Mouse (Mus musculus) MEL (cell line): ENCODE results near the gene Cbr4. TPM values are rescaled to one million over a fixed set of nuclear protein-coding genes. Genes with fewer than 3 reads are reported as not detected.

Source experiments
- DNase-seq: peaks from one replicate; pipeline ENCODE4 v3.0.0; 2011; ENCODE audit warnings: low read depth, low spot score
- H3K27ac ChIP-seq: 2 replicates; pipeline ENCODE4 v1.5.1; 2012; ENCODE audit warnings: low read depth, mild to moderate bottlenecking, control low read depth, low read length, moderate library complexity; ENCODE audit not compliant: control insufficient read depth
- H3K27me3 ChIP-seq, 2 experiments: fragments of 150-350 bp in 1 of 2; sonication (generic) in 1 of 2; 2 replicates each; pipeline ENCODE4 v1.6.1; 2012; ENCODE audit warnings: low read length in 2 of 2, mild to moderate bottlenecking in 2 of 2, improper control_type of control experiment in 1 of 2, moderate library complexity in 1 of 2; ENCODE audit not compliant: insufficient read depth in 2 of 2, control insufficient read depth in 1 of 2
- H3K36me3 ChIP-seq, 2 experiments: 2 replicates each; pipeline ENCODE4 v1.6.1; 2012 to 2014; ENCODE audit warnings: low read length in 2 of 2, improper control_type of control experiment in 1 of 2, inconsistent platforms in 1 of 2, mild to moderate bottlenecking in 1 of 2; ENCODE audit not compliant: insufficient read depth in 2 of 2, control insufficient read depth in 1 of 2
- H3K4me1 ChIP-seq, 2 experiments: fragments of 150-350 bp in 1 of 2; sonication (generic) in 1 of 2; 2 replicates each; pipeline ENCODE4 v1.6.1; 2012; ENCODE audit warnings: low read length in 2 of 2, improper control_type of control experiment in 1 of 2, mild to moderate bottlenecking in 1 of 2; ENCODE audit not compliant: insufficient read depth in 2 of 2, control insufficient read depth in 1 of 2
- H3K4me3 ChIP-seq, 2 experiments: fragments of 150-350 bp in 1 of 2; sonication (generic) in 1 of 2; 2 replicates each; pipeline ENCODE4 v1.5.1; 2012; ENCODE audit warnings: low read depth in 2 of 2, low read length in 2 of 2, mild to moderate bottlenecking in 2 of 2, moderate library complexity in 2 of 2, control low read depth in 1 of 2, improper control_type of control experiment in 1 of 2; ENCODE audit not compliant: control insufficient read depth in 1 of 2, insufficient read depth in 1 of 2
- H3K79me2 ChIP-seq: 2 replicates; pipeline ENCODE4 v1.6.1; 2012; ENCODE audit warnings: mild to moderate bottlenecking, low read length, moderate library complexity; ENCODE audit not compliant: control insufficient read depth, poor library complexity, insufficient read depth
- H3K9ac ChIP-seq: 2 replicates; pipeline ENCODE4 v1.6.1; 2012; ENCODE audit warnings: low read depth, mild to moderate bottlenecking, control low read depth, low read length, moderate library complexity; ENCODE audit not compliant: control insufficient read depth, poor library complexity, severe bottlenecking
- H3K9me3 ChIP-seq: fragments of 150-350 bp; sonication (generic); replicated peaks from 2 replicates; pipeline ENCODE4 v1.6.1; 2012; ENCODE audit warnings: mild to moderate bottlenecking, low read length, improper control_type of control experiment, moderate library complexity; ENCODE audit not compliant: insufficient read depth
- BHLHE40 ChIP-seq: IDR thresholded peaks from 2 replicates; pipeline ENCODE4 v1.6.1; 2012; ENCODE audit warnings: low read depth, mild to moderate bottlenecking, inconsistent platforms, low read length, improper control_type of control experiment, borderline replicate concordance
- CHD2 ChIP-seq: IDR thresholded peaks from 2 replicates; pipeline ENCODE4 v1.6.1; 2011; ENCODE audit warnings: low read length, improper control_type of control experiment
- CTCF ChIP-seq, 3 experiments: IDR thresholded peaks in 2 of 3; conservative IDR thresholded peaks in 1 of 3; 2 replicates each; pipeline ENCODE4 v1.5.1; 2011 to 2012; ENCODE audit warnings: low read length in 3 of 3, low read depth in 2 of 3, mild to moderate bottlenecking in 2 of 3, improper control_type of control experiment in 1 of 3, inconsistent platforms in 1 of 3, mixed read lengths in 1 of 3, moderate library complexity in 1 of 3; ENCODE audit not compliant: control insufficient read depth in 1 of 3, insufficient read depth in 1 of 3, poor library complexity in 1 of 3, severe bottlenecking in 1 of 3
- E2F4 ChIP-seq: IDR thresholded peaks from 2 replicates; pipeline ENCODE4 v1.6.1; 2011; ENCODE audit warnings: low read depth, low read length, improper control_type of control experiment, borderline replicate concordance
- KAT2A ChIP-seq: conservative IDR thresholded peaks from 2 replicates; pipeline ENCODE4 v1.6.1; 2012; ENCODE audit warnings: low read depth, low read length, improper control_type of control experiment, inconsistent platforms
- MAX ChIP-seq: IDR thresholded peaks from 2 replicates; pipeline ENCODE4 v1.6.1; 2011; ENCODE audit warnings: low read length, improper control_type of control experiment
- MEF2A ChIP-seq: IDR thresholded peaks from 2 replicates; pipeline ENCODE4 v1.6.1; 2014; ENCODE audit warnings: low read depth, mild to moderate bottlenecking, inconsistent platforms, low read length, improper control_type of control experiment; ENCODE audit not compliant: poor library complexity, insufficient replicate concordance, severe bottlenecking; ENCODE audit errors: extremely low read depth
- MXI1 ChIP-seq: IDR thresholded peaks from 2 replicates; pipeline ENCODE4 v1.6.1; 2011; ENCODE audit warnings: mild to moderate bottlenecking, low read depth, low read length, improper control_type of control experiment
- MYC ChIP-seq: IDR thresholded peaks from 2 replicates; pipeline ENCODE4 v1.6.1; 2011; ENCODE audit warnings: low read depth, mild to moderate bottlenecking, low read length, improper control_type of control experiment, moderate library complexity
- NRF1 ChIP-seq: IDR thresholded peaks from 2 replicates; pipeline ENCODE4 v1.6.1; 2014; ENCODE audit warnings: low read depth, mild to moderate bottlenecking, inconsistent platforms, low read length, improper control_type of control experiment, moderate library complexity; ENCODE audit not compliant: poor library complexity, insufficient read depth, severe bottlenecking
- POLR2A ChIP-seq, 2 experiments: IDR thresholded peaks; 2 replicates each; pipeline ENCODE4 v1.6.1; 2011 to 2012; ENCODE audit warnings: low read length in 2 of 2, mild to moderate bottlenecking in 2 of 2, control low read depth in 1 of 2, improper control_type of control experiment in 1 of 2, low read depth in 1 of 2, moderate library complexity in 1 of 2; ENCODE audit not compliant: control insufficient read depth in 1 of 2, insufficient read depth in 1 of 2, poor library complexity in 1 of 2
- RCOR1 ChIP-seq: IDR thresholded peaks from 2 replicates; pipeline ENCODE4 v1.6.1; 2012; ENCODE audit warnings: low read depth, mild to moderate bottlenecking, inconsistent platforms, low read length, improper control_type of control experiment
- SIN3A ChIP-seq: IDR thresholded peaks from 2 replicates; pipeline ENCODE4 v1.6.1; 2012; ENCODE audit warnings: low read length, improper control_type of control experiment, inconsistent platforms
- SMC3 ChIP-seq: IDR thresholded peaks from 2 replicates; pipeline ENCODE4 v1.6.1; 2011; ENCODE audit warnings: low read depth, low read length, improper control_type of control experiment
- TAL1 ChIP-seq: IDR thresholded peaks from 2 replicates; pipeline ENCODE4 v1.6.1; 2012; ENCODE audit warnings: mild to moderate bottlenecking, inconsistent platforms, low read length, moderate library complexity, mixed read lengths
- TCF12 ChIP-seq: IDR thresholded peaks from 2 replicates; pipeline ENCODE4 v1.6.1; 2014; ENCODE audit warnings: low read depth, mild to moderate bottlenecking, inconsistent platforms, low read length, improper control_type of control experiment, moderate library complexity
- UBTF ChIP-seq: IDR thresholded peaks from 2 replicates; pipeline ENCODE4 v1.6.1; 2012; ENCODE audit warnings: low read depth, mild to moderate bottlenecking, inconsistent platforms, low read length, improper control_type of control experiment, moderate library complexity, borderline replicate concordance; ENCODE audit not compliant: insufficient read depth
- ZKSCAN1 ChIP-seq: IDR thresholded peaks from 2 replicates; pipeline ENCODE4 v1.6.1; 2012; ENCODE audit warnings: low read depth, mild to moderate bottlenecking, inconsistent platforms, low read length, improper control_type of control experiment, moderate library complexity
- ZNF384 ChIP-seq: IDR thresholded peaks from 2 replicates; pipeline ENCODE4 v1.6.1; 2012; ENCODE audit warnings: low read depth, mild to moderate bottlenecking, inconsistent platforms, low read length, improper control_type of control experiment
- polyA plus RNA-seq, 2 experiments: library from polyadenylated mRNA; stranded (reverse) in 1 of 2; unstranded in 1 of 2; fragments of >175 nt in 1 of 2; fragments of >200 nt in 1 of 2; gene quantifications; 2 replicates each; pipeline versions ENCODE4 v1.2.1 to v1.2.4; 2012; ENCODE audit warnings: low replicate concordance in 2 of 2, low read depth in 1 of 2; ENCODE audit not compliant: insufficient read length in 2 of 2, insufficient read depth in 1 of 2, missing spikeins in 1 of 2
- total RNA-seq: library from RNA; depleted of rRNA; stranded (reverse); fragments of 300-350 nt; gene quantifications from 2 replicates; pipeline ENCODE4 v1.2.3, GENCODE M21; 2012

Gene Cbr4
- total and polyA plus RNA-seq, 3 experiments = 15.4 to 15.8 TPM; not detected in 1

DNA sequence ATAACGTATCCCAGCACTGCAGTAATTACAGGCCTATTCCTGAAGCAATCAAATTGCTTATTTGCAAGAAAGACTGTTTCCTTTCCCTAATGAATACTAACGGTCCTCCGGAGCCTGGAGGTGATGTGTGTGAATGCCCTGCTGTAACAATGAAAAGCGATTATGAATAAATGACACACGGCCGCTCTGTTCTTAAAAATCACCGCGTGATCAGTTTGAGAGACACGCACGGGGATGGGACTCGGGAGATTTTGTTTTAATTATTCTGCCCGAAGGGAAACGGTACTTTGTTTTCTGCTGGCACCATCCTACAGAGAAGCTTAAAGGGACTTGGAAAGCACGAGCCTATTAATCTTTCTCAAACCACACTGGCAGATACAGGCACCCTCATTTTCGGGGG, 41.2 kb upstream of the Cbr4 start:
- H3K9me3 ChIP-seq = no peaks in the 10 kb centered on the region
- H3K4me3 ChIP-seq = no peak overlapping the region
- H3K27me3 ChIP-seq = no peaks in the 10 kb centered on the region
- H3K36me3 ChIP-seq = no peaks in the 10 kb centered on the region
- no peak for DNase-seq
- H3K27ac ChIP-seq = no peak overlapping the region
- H3K4me1 ChIP-seq = no peaks in the 10 kb centered on the region; a peak in 1 of 4 replicates
- H3K79me2 ChIP-seq = no peaks in the 10 kb centered on the region
- no peak for TF ChIP-seq MYC
- no peak for TF ChIP-seq MEF2A
- no peak for TF ChIP-seq ZNF384
- no peak for TF ChIP-seq BHLHE40
- no peak for TF ChIP-seq SIN3A
- TF ChIP-seq SMC3 = no peak
- no peak for TF ChIP-seq E2F4
- TF ChIP-seq RCOR1 = no peak
- TF ChIP-seq POLR2A (IDR thresholded peaks at IDR 0.05; ENCODE audit: control insufficient read depth in 1 of 2, insufficient read depth in 1 of 2, low read depth in 1 of 2, low read length in 2 of 2, poor library complexity in 1 of 2) = no peak
- no peak overlapping the region for H3K9ac ChIP-seq

DNA sequence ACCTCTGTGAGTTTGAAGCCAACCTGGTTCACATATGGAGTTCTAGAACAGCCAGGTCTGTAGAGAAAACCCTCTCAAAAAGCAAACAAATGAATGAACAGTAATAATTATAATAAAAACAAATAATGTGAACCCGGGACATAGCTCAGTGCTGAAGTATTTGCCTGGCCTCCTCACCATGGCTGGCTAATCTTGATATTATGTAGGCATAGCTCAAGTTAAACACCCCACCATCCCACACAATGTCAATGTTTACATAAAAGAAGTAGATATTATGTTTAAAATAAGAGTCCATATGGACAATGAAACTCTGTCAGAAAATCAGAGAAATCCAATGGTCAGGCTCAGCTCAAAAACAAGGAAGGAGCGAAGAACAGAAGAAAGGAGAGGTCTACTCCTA, 39.4 kb upstream of the Cbr4 start:
- H3K4me1 ChIP-seq = no peaks in the 10 kb centered on the region; a peak in 1 of 4 replicates
- no peaks in the 10 kb centered on the region for H3K27me3 ChIP-seq
- no peaks in the 10 kb centered on the region for H3K79me2 ChIP-seq
- H3K9ac ChIP-seq = no peak overlapping the region
- no peak overlapping the region for H3K27ac ChIP-seq
- no peak overlapping the region for H3K4me3 ChIP-seq
- DNase-seq = no peak
- TF ChIP-seq E2F4 = no peak
- TF ChIP-seq, all 39 proteins: peak for 0
- no peaks in the 10 kb centered on the region; a peak in 1 of 4 replicates for H3K36me3 ChIP-seq
- H3K9me3 ChIP-seq = no peaks in the 10 kb centered on the region

DNA sequence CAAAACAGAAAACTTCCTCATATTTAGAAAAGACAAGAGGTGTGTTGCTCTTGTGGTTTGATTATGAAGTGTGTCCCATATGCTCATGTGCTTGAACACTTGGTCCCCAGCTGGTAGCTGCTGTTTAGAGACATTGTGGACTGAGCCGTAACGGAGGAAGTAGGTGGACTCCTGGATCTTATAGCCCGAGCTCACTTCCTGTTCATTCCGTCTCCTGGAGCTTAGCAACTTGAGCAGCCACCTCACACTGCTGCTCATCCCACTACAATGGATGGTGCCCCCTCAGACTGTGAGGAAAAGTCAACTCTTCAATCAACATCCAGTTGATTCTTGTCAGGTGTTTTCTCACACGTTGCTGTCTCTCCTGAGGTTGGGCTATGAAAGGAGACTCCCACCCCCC, 38.7 kb upstream of the Cbr4 start:
- H3K4me3 ChIP-seq = no peak overlapping the region
- TF ChIP-seq UBTF = no peak
- no peak for TF ChIP-seq RCOR1
- no peak for TF ChIP-seq CTCF (IDR thresholded peaks at IDR 0.05 in 2 of 3, conservative IDR thresholded peaks at IDR 0.05 in 1 of 3; ENCODE audit: control insufficient read depth in 1 of 3, insufficient read depth in 1 of 3, low read depth in 2 of 3, low read length in 3 of 3, poor library complexity in 1 of 3, severe bottlenecking in 1 of 3)
- TF ChIP-seq CHD2 = no peak
- TF ChIP-seq TAL1 = no peak
- no peak for TF ChIP-seq KAT2A
- TF ChIP-seq ZKSCAN1 = no peak
- TF ChIP-seq MAX = no peak
- TF ChIP-seq MEF2A = no peak
- TF ChIP-seq ZNF384 = no peak
- TF ChIP-seq TCF12 = no peak
- no peak for TF ChIP-seq E2F4
- no peak for TF ChIP-seq MXI1
- TF ChIP-seq NRF1 = no peak
- TF ChIP-seq, all 39 proteins: peak for 0
- Histone ChIP-seq H3K36me3 (no peaks in the 10 kb centered on the region; a peak in 1 of 4 replicates), H3K27me3 (no peaks in the 10 kb centered on the region), H3K4me1 (no peaks in the 10 kb centered on the region; a peak in 1 of 4 replicates), H3K9me3 (no peaks in the 10 kb centered on the region), H3K9ac (no peak overlapping the region), H3K27ac (no peak overlapping the region), H3K79me2 (no peaks in the 10 kb centered on the region)
- no peak for DNase-seq
